Mouse (Mus musculus) ES-Bruce4 (cell line): ENCODE data around the gene Gm45208.

Experiments
- CTCF ChIP-seq: IDR thresholded peaks from one replicate; pipeline ENCODE4 v1.8.1; 2011; ENCODE audit warnings: low read depth, low read length
- EP300 ChIP-seq: IDR thresholded peaks from 2 replicates; pipeline ENCODE4 v1.6.1; 2011; ENCODE audit warnings: low read depth, low read length; ENCODE audit not compliant: insufficient read depth
- POLR2A ChIP-seq: IDR thresholded peaks from one replicate; pipeline ENCODE4 v1.8.1; 2011; ENCODE audit warnings: low read length; ENCODE audit not compliant: insufficient read depth

DNA sequence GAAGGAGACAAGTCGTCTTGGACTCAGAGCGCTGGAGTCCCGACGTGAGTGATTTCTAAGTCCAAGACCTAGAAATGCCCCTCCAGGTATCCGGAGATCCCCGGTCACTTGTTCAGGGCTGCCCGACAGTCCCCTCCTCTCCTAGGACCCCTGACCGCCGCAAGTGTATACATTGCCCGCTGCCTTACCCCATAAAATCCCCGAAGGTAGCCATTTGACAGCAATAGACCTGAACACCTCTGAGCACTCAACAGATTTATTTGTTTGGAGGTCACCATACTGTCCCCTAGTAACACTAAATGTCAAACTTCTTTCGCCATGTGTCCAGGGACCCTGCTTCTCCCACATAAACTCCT lies 42.0 kb upstream of the Gm45208 start:
- TF ChIP-seq POLR2A (no peak), CTCF (no peak), EP300 (no peak)
